Mouse (Mus musculus) forebrain, postnatal 0 days (tissue): ENCODE results near the gene Adnp. TPM values are rescaled to one million over a fixed set of nuclear protein-coding genes. Genes with fewer than 3 reads are reported as not detected.
A peak's percentile ranks its signal among the peaks of the same experiment; 100 is the strongest.

Source experiments
- ATAC-seq: fragments of 200-750 bp; cut with Nextera tagmentation; 2 replicates; pipeline ENCODE4 v1.8.0; 2017; ENCODE audit warnings: mild to moderate bottlenecking, moderate library complexity
- DNase-seq: peaks from one replicate; pipeline ENCODE4 v3.0.0-alpha.2; 2015
- H3K27ac ChIP-seq: fragments of 300-500 bp; sonication (generic); 2 replicates; pipeline ENCODE4 v1.5.1; 2014; ENCODE audit warnings: low read depth, mild to moderate bottlenecking, antibody characterized with exemption, low read length, moderate library complexity, mixed read lengths
- H3K27me3 ChIP-seq: fragments of 300-500 bp; sonication (generic); 2 replicates; pipeline ENCODE4 v1.6.1; 2014; ENCODE audit warnings: mild to moderate bottlenecking, low read length, mixed read lengths; ENCODE audit not compliant: insufficient read depth
- H3K36me3 ChIP-seq: fragments of 300-500 bp; sonication (generic); 2 replicates; pipeline ENCODE4 v1.6.1; 2014; ENCODE audit warnings: mild to moderate bottlenecking, moderate library complexity; ENCODE audit not compliant: insufficient read depth
- H3K4me1 ChIP-seq: fragments of 300-500 bp; sonication (generic); 2 replicates; pipeline ENCODE4 v1.6.1; 2014; ENCODE audit warnings: antibody characterized with exemption; ENCODE audit not compliant: insufficient read depth
- H3K4me2 ChIP-seq: fragments of 300-500 bp; sonication (generic); 2 replicates; pipeline ENCODE4 v1.6.1; 2014; ENCODE audit warnings: low read depth, mild to moderate bottlenecking, moderate library complexity
- H3K4me3 ChIP-seq: fragments of 300-500 bp; sonication (generic); 2 replicates; pipeline ENCODE4 v1.5.1; 2014; ENCODE audit warnings: low read depth, low read length, mixed read lengths
- H3K9ac ChIP-seq: fragments of 300-500 bp; sonication (generic); 2 replicates; pipeline ENCODE4 v1.6.1; 2014; ENCODE audit warnings: mild to moderate bottlenecking
- H3K9me3 ChIP-seq: fragments of 300-500 bp; sonication (generic); 2 replicates; pipeline ENCODE4 v1.6.1; 2016; ENCODE audit warnings: low read length
- CTCF ChIP-seq: sonication (generic); IDR thresholded peaks from 2 replicates; pipeline ENCODE4 v1.5.1; 2016; ENCODE audit warnings: antibody characterized with exemption, control low read depth, low read depth
- WGBS: fragments of 180-500 bp; shearing (Covaris S2); extraction: QIAGEN DNeasy Blood & Tissue Kit; methylation state at CpG from one replicate; pipeline ENCODE4 v1.1.7; 2014; 5-methylcytosine and 5-hydroxymethylcytosine counted together
- microRNA-seq, 2 experiments: library from miRNA; unstranded; fragments of <30 nt; microRNA quantifications; one replicate each; pipeline ENCODE4; 2016
- polyA plus RNA-seq: library from polyadenylated mRNA; unstranded; fragments of >200 nt; fragmentation: Nextera tagmentation; extraction: Ambion mirVana; gene quantifications from 2 replicates; pipeline ENCODE4 v1.2.1, GENCODE M21; 2015
- total RNA-seq: library from RNA; depleted of rRNA; stranded (reverse); fragments of >200 nt; gene quantifications from 2 replicates; pipeline ENCODE4 v1.2.3, GENCODE M21; 2014; rRNA removed

The Adnp gene
- total and polyA plus RNA-seq, 2 experiments from 2014 or later: 15.4 to 41.8 TPM

GRCm38 (mm10) chr2:168137161-168137560 is 69.8 kb downstream of the Adnp start:
- 54% methylated on average over 15 of the region's 15 CpGs for WGBS
- ATAC-seq (peak; percentile 89), DNase-seq (peak; percentile 75)
- Histone ChIP-seq H3K9me3 (no peaks in the 10 kb centered on the region), H3K4me3 (no peak overlapping the region), H3K4me1 (no peaks in the 10 kb centered on the region), H3K4me2 (0 out of 2 replicates have a peak overlapping the region, but pooled peaks have one; percentile 17), H3K27me3 (no peaks in the 10 kb centered on the region), H3K9ac (no peak overlapping the region), H3K27ac (peak overlapping the region; percentile 77), H3K36me3 (no peaks in the 10 kb centered on the region)
- no peak for TF ChIP-seq CTCF

Small RNAs within 50 kb of the gene (microRNA-seq; reads per million reads assigned to microRNA genes)
- gene Gm24561: 0 reads per million in 2 experiments

Other genes starting within 250 kb of the Adnp start
- 0.29 and 0.69 TPM in 2 replicates for gene Ripor3, start 196.5 kb downstream of the Adnp start, total RNA-seq
- gene Ripor3, start 196.5 kb downstream of the Adnp start, polyA plus RNA-seq: 0.19 and 0.39 TPM in 2 replicates
- 4.2 and 5.3 TPM in 2 replicates for gene Pard6b, start 126.1 kb downstream of the Adnp start, total RNA-seq
- 2.8 and 4.1 TPM in 2 replicates for gene Pard6b, start 126.1 kb downstream of the Adnp start, polyA plus RNA-seq
- gene Gm20716, start 23.3 kb upstream of the Adnp start, total RNA-seq: 42.9 and 47.9 TPM in 2 replicates
- gene Gm20716, start 23.3 kb upstream of the Adnp start, polyA plus RNA-seq: 9.1 and 16.3 TPM in 2 replicates
- gene Dpm1, start 23.5 kb upstream of the Adnp start, total RNA-seq: 13.4 and 21.4 TPM in 2 replicates
- 94.5 and 112 TPM in 2 replicates for gene Dpm1, start 23.5 kb upstream of the Adnp start, polyA plus RNA-seq
- gene Mocs3, start 23.5 kb upstream of the Adnp start, total RNA-seq: 23.1 and 23.6 TPM in 2 replicates
- gene Mocs3, start 23.5 kb upstream of the Adnp start, polyA plus RNA-seq: 8.6 and 9.9 TPM in 2 replicates
- gene Kcng1, start 74.6 kb upstream of the Adnp start, total RNA-seq: 2.0 and 2.6 TPM in 2 replicates
- 6.6 and 8.2 TPM in 2 replicates for gene Kcng1, start 74.6 kb upstream of the Adnp start, polyA plus RNA-seq